Comparison of ENCODE assay signal across 9 mouse cellular contexts in the genomic region with DNA sequence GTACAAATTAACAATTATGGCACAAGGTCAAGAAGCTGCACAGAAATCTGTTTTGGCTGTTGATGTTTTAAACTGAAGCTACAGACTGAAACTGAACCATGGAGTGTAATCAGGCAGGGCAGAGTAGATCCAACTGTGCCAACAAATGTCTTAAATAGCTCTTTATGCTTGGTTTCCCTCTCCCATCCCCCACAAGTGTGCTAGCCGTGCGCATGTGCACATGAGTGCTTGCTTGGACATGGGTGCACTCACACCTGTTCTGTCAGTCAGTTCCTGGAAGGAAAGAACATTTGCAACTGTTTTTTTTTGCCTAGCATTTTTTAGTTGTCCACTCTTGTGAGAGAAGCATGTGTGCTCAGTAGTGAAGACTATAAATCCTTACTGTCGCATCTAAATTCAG. TPM values are rescaled to one million over a fixed set of nuclear protein-coding genes. Genes with fewer than 3 reads are reported as not detected.
DNase-seq lines count a peak whose midpoint lies in the region; ATAC-seq and TF ChIP-seq lines count a peak whose summit lies in the region.
"Had no signal": no experiment of that assay in that cellular context is flagged by ENCODE, and none has a peak within 500 bp of the region (broad histone marks: within the 10 kb centered on the region; RNA-seq: fewer than 3 reads in every experiment).

No protein-coding gene starts in this region.

- TF ChIP-seq CTCF in hindbrain, postnatal 0 days (IDR thresholded peaks at IDR 0.05; ENCODE audit: low read depth) = no peak
- TF ChIP-seq CTCF in embryonic fibroblast, embryonic 13.5 days (IDR thresholded peaks at IDR 0.05; ENCODE audit: borderline replicate concordance, insufficient read depth, low read length) = no peak

- H3K9ac ChIP-seq in hindbrain, postnatal 0 days (replicated peaks; ENCODE audit: low read length) = no peak overlapping the region
- no peak overlapping the region for H3K9ac ChIP-seq in hindbrain, embryonic 12.5 days
- H3K9ac ChIP-seq: embryonic facial prominence, embryonic 12.5 days had no signal

- peak; percentile 74 for ATAC-seq in hindbrain, postnatal 0 days
- ATAC-seq in hindbrain, embryonic 12.5 days (ENCODE audit: low FRiP score) = no peak
- no peak for ATAC-seq in megakaryocyte-erythroid progenitor cell, adult 5-6 weeks (replicated peaks; ENCODE audit: low FRiP score, low TSS enrichment, poor library complexity, severe bottlenecking)

- no peak overlapping the region for H3K4me2 ChIP-seq in hindbrain, postnatal 0 days (ENCODE audit: low read depth, low read length)
- H3K4me2 ChIP-seq in hindbrain, embryonic 12.5 days (replicated peaks) = no peak overlapping the region
- H3K4me2 ChIP-seq: embryonic facial prominence, embryonic 12.5 days had no signal

- H3K36me3 ChIP-seq in hindbrain, postnatal 0 days (ENCODE audit: insufficient read depth, low read length) = peaks cover 6% of the 10 kb centered on the region; the same call in 1 of the 2 replicates
- H3K36me3 ChIP-seq in hindbrain, embryonic 12.5 days = peaks cover 31% of the 10 kb centered on the region

- peaks cover 8% of the 10 kb centered on the region for H3K4me1 ChIP-seq in hindbrain, postnatal 0 days (ENCODE audit: insufficient read depth, low read length)
- H3K4me1 ChIP-seq in hindbrain, embryonic 12.5 days = peaks cover 9% of the 10 kb centered on the region
- H3K4me1 ChIP-seq in embryonic fibroblast, embryonic 13.5 days (ENCODE audit: control insufficient read depth, insufficient read depth, low read length) = peaks cover 2% of the 10 kb centered on the region; the same call in 1 of the 2 replicates

- no peaks in the 10 kb centered on the region for H3K27me3 ChIP-seq in hindbrain, postnatal 0 days (ENCODE audit: insufficient read depth, low read length)
- no peaks in the 10 kb centered on the region for H3K27me3 ChIP-seq in hindbrain, embryonic 12.5 days
- H3K27me3 ChIP-seq: embryonic facial prominence, embryonic 12.5 days had no signal

- WGBS in hindbrain, postnatal 0 days = 68% methylated on average over 3 of the region's 3 CpGs
- 86% methylated on average over 3 of the region's 3 CpGs for WGBS in hindbrain, embryonic 12.5 days

- peak; percentile 75 for DNase-seq in hindbrain, postnatal 0 days (ENCODE audit: low spot score)
- DNase-seq in brain, adult 2 months (ENCODE audit: low read depth, low spot score) = peak; percentile 86
- DNase-seq in kidney, postnatal 14 days = peak; percentile 56
- no peak for DNase-seq in adrenal gland, adult 2 months
- no peak for DNase-seq in testis, postnatal 10 days (ENCODE audit: low spot score)

- H3K27ac ChIP-seq in hindbrain, postnatal 0 days = no peak overlapping the region
- H3K27ac ChIP-seq in hindbrain, embryonic 12.5 days = no peak overlapping the region
- peak overlapping the region; percentile 9; the same call in 1 of the 2 replicates for H3K27ac ChIP-seq in embryonic fibroblast, embryonic 13.5 days (ENCODE audit: insufficient read depth, low read length)
- H3K27ac ChIP-seq: embryonic facial prominence, embryonic 12.5 days had no signal

- no peak for TF ChIP-seq POLR2A in embryonic fibroblast, embryonic 13.5 days (IDR thresholded peaks at IDR 0.05; ENCODE audit: low read depth, low read length)

- no peak overlapping the region for H3K4me3 ChIP-seq in hindbrain, postnatal 0 days (ENCODE audit: low read length)
- H3K4me3 ChIP-seq in hindbrain, embryonic 12.5 days = no peak overlapping the region
- no peak overlapping the region for H3K4me3 ChIP-seq in embryonic fibroblast, embryonic 13.5 days (ENCODE audit: insufficient read depth, low read length)
- H3K4me3 ChIP-seq: embryonic facial prominence, embryonic 12.5 days had no signal

- no peaks in the 10 kb centered on the region for H3K9me3 ChIP-seq in hindbrain, postnatal 0 days (ENCODE audit: low read length)
- H3K9me3 ChIP-seq in hindbrain, embryonic 12.5 days (replicated peaks) = no peaks in the 10 kb centered on the region
- H3K9me3 ChIP-seq: embryonic facial prominence, embryonic 12.5 days had no signal

RNA-seq across cellular contexts. Expression of a gene that starts 10.4 kb away (rescaled TPM):
- 23.1 and 30.5 TPM in 2 replicates for total RNA-seq in hindbrain, postnatal 0 days (2014; rRNA removed)
- 26.9 and 30.1 TPM in 2 replicates for polyA plus RNA-seq in hindbrain, postnatal 0 days (2015; fragmentation: Nextera tagmentation; extraction: Ambion mirVana)
- polyA plus RNA-seq in hindbrain, embryonic 12.5 days (2016; fragmentation: Nextera tagmentation; extraction: Ambion mirVana) = 37.2 and 43.1 TPM in 2 replicates
- 71.4 and 77.9 TPM in 2 replicates for polyA plus RNA-seq in embryonic fibroblast, embryonic 13.5 days (2011; ENCODE audit: insufficient read length, low read depth, missing spikeins)
- 100 to 1,000 TPM in 1 of 2 experiments, 10 to 100 TPM in 1; 85.6 to 141 TPM for total RNA-seq in adrenal gland, adult 2 months (2021)
- 75.3 and 88.5 TPM in 2 replicates for polyA plus RNA-seq in adrenal gland, adult 2 months (2012; rRNA removed)
- 45.5 and 53.1 TPM in 2 replicates for total RNA-seq in megakaryocyte-erythroid progenitor cell, adult 5-6 weeks (2014; fragmentation: Nextera tagmentation)
- total RNA-seq in megakaryocyte-erythroid progenitor cell, adult 5-6 weeks (2017) = 22.6 and 26.2 TPM in 2 replicates

RNA-seq across cellular contexts. Expression of a gene that starts 11.5 kb away (rescaled TPM):
- 69.4 and 71.7 TPM in 2 replicates for total RNA-seq in hindbrain, postnatal 0 days (2014; rRNA removed)
- 52.1 and 52.5 TPM in 2 replicates for polyA plus RNA-seq in hindbrain, postnatal 0 days (2015; fragmentation: Nextera tagmentation; extraction: Ambion mirVana)
- polyA plus RNA-seq in hindbrain, embryonic 12.5 days (2016; fragmentation: Nextera tagmentation; extraction: Ambion mirVana) = 91.7 and 94.1 TPM in 2 replicates
- polyA plus RNA-seq in embryonic fibroblast, embryonic 13.5 days (2011; ENCODE audit: insufficient read length, low read depth, missing spikeins) = 161 and 181 TPM in 2 replicates
- total RNA-seq in adrenal gland, adult 2 months (2021) = 100 to 1,000 TPM in 1 of 2 experiments, 10 to 100 TPM in 1; 98.7 to 163 TPM
- 44.6 and 52.6 TPM in 2 replicates for polyA plus RNA-seq in adrenal gland, adult 2 months (2012; rRNA removed)
- 85.3 and 102 TPM in 2 replicates for total RNA-seq in megakaryocyte-erythroid progenitor cell, adult 5-6 weeks (2014; fragmentation: Nextera tagmentation)
- 69.9 and 77.6 TPM in 2 replicates for total RNA-seq in megakaryocyte-erythroid progenitor cell, adult 5-6 weeks (2017)

Comparison
In these comparisons a context has a peak if more than half of its experiments do, and no peak if none do; other contexts are left out.
1. DNase-seq: peak in hindbrain, postnatal 0 days (single experiment), brain, adult 2 months (single experiment) and kidney, postnatal 14 days (single experiment); none in adrenal gland, adult 2 months (single experiment) and testis, postnatal 10 days (single experiment).